Mouse (Mus musculus) 3T3-L1 (cell line): ENCODE results near the gene Tbcb.
"Not testable (repeated sequence)": the region's sequence is repeated elsewhere in the genome, so short reads cannot be mapped to it uniquely, and the experiment has no call there.

Experiments used
- DNase-seq: peaks from one replicate; pipeline ENCODE4 v3.0.0-alpha.2; 2015; ENCODE audit warnings: low read depth, low spot score

Gene Tbcb

GRCm38 (mm10) chr7:30194101-30194831 is 37.8 kb downstream of the Tbcb start:
- DNase-seq = peak; percentile 64

- DNase-seq = peak; percentile 73
Observed at GRCm38 (mm10) chr7:30193581-30194100, 38.4 kb downstream of the Tbcb start.

- no peak for DNase-seq
Observed at GRCm38 (mm10) chr7:30193013-30193412, 39.1 kb downstream of the Tbcb start.

GRCm38 (mm10) chr7:30192088-30192487 is 40.0 kb downstream of the Tbcb start:
- no peak for DNase-seq

- DNase-seq = no peak
Observed at GRCm38 (mm10) chr7:30189116-30189491, 43.0 kb downstream of the Tbcb start.

GRCm38 (mm10) chr7:30188344-30189115 is 43.5 kb downstream of the Tbcb start:
- no peak for DNase-seq

- no peak for DNase-seq
Observed at GRCm38 (mm10) chr7:30184641-30185348, 47.3 kb downstream of the Tbcb start.

- DNase-seq = peak; percentile 66
Observed at GRCm38 (mm10) chr7:30183879-30184289, 48.2 kb downstream of the Tbcb start, which contains the start of gene Cox7a1. TSS of gene Cox7a1 (plus strand) at chr7:30184144.

GRCm38 (mm10) chr7:30183189-30183588 is 48.9 kb downstream of the Tbcb start:
- DNase-seq = not testable (repeated sequence)

GRCm38 (mm10) chr7:30181929-30182328 is 50.1 kb downstream of the Tbcb start:
- not testable (repeated sequence) for DNase-seq

- peak; percentile 77 for DNase-seq
Observed at GRCm38 (mm10) chr7:30181308-30181707, 50.8 kb downstream of the Tbcb start.

- DNase-seq = no peak
Observed at GRCm38 (mm10) chr7:30178256-30178655, 53.8 kb downstream of the Tbcb start.

- no peak for DNase-seq
Observed at GRCm38 (mm10) chr7:30176474-30176873, 55.6 kb downstream of the Tbcb start.
